Mouse (Mus musculus) limb, embryonic 12.5 days (tissue): ENCODE data around the gene Chil5. TPM values are rescaled to one million over a fixed set of nuclear protein-coding genes. Genes with fewer than 3 reads are reported as not detected.
"Not testable (repeated sequence)": the region's sequence is repeated elsewhere in the genome, so short reads cannot be mapped to it uniquely, and the experiment has no call there.

ENCODE experiments used
- ATAC-seq: fragments of 200-750 bp; cut with Nextera tagmentation; 2 replicates; pipeline ENCODE4 v1.8.0; 2017; ENCODE audit warnings: low read depth, moderate TSS enrichment; ENCODE audit not compliant: insufficient number of reproducible peaks, insufficient read depth, low FRiP score, low TSS enrichment
- H3K27ac ChIP-seq: fragments of 300-500 bp; sonication (generic); 2 replicates; pipeline ENCODE4 v1.5.1; 2016; ENCODE audit warnings: mild to moderate bottlenecking, moderate library complexity
- H3K27me3 ChIP-seq: fragments of 300-500 bp; sonication (generic); 2 replicates; pipeline ENCODE4 v1.6.1; 2016; ENCODE audit warnings: mild to moderate bottlenecking, moderate library complexity
- H3K36me3 ChIP-seq: fragments of 300-500 bp; sonication (generic); 2 replicates; pipeline ENCODE4 v1.6.1; 2016; ENCODE audit warnings: mild to moderate bottlenecking, moderate library complexity
- H3K4me1 ChIP-seq: fragments of 300-500 bp; sonication (generic); replicated peaks from 2 replicates; pipeline ENCODE4 v1.6.1; 2016
- H3K4me2 ChIP-seq: fragments of 300-500 bp; sonication (generic); 2 replicates; pipeline ENCODE4 v1.6.1; 2016; ENCODE audit warnings: mild to moderate bottlenecking, moderate library complexity
- H3K4me3 ChIP-seq: fragments of 300-500 bp; sonication (generic); replicated peaks from 2 replicates; pipeline ENCODE4 v1.5.1; 2016; ENCODE audit warnings: mild to moderate bottlenecking
- H3K9ac ChIP-seq: fragments of 300-500 bp; sonication (generic); replicated peaks from 2 replicates; pipeline ENCODE4 v1.6.1; 2016; ENCODE audit warnings: mild to moderate bottlenecking, moderate library complexity
- H3K9me3 ChIP-seq: fragments of 300-500 bp; sonication (generic); 2 replicates; pipeline ENCODE4 v1.6.1; 2016; ENCODE audit warnings: mild to moderate bottlenecking, moderate library complexity
- WGBS: fragments of 180-500 bp; shearing (Covaris S2); methylation state at CpG from one replicate; pipeline ENCODE4 v1.1.7; 2016; 5-methylcytosine and 5-hydroxymethylcytosine counted together
- polyA plus RNA-seq: library from polyadenylated mRNA; unstranded; fragments of >200 nt; fragmentation: Nextera tagmentation; extraction: Ambion mirVana; gene quantifications from 2 replicates; pipeline ENCODE4 v1.2.1, GENCODE M21; 2016

Chil5 gene
- not detected in 2 replicates for polyA plus RNA-seq

DNA sequence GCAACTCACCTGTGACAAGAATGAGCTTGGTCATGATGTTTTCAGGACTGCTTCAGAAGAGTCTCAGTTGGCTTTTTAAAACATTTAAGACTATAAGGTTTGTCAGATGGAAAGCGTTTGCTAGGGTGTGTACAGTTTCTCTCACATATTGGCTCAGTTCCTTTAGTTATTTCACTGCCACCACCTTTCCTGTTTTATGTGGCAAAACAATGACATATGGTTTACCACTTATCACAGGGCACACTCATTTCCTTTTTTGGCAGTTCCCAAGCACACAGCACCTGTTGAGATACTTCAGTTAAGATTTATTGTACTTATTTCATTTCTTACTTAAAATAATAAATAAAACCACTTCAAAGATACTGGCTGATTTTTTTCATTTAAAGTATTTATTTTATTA is at the start of gene Chil5:
Chil5 (minus strand) TSS at position 34 of the 400 bp plus-strand sequence.
- 82% methylated on average over 1 of the region's 1 CpGs for WGBS
- H3K4me3 ChIP-seq, result no peak within 1 kb of the TSS
- H3K27me3 ChIP-seq, result no peaks in the 10 kb centered on the region
- no peak for ATAC-seq
- H3K4me2 ChIP-seq, result no peak within 1 kb of the TSS
- no peaks in the 10 kb centered on the region; the same call in 1 of the 2 replicates for H3K9me3 ChIP-seq
- no peaks in the 10 kb centered on the region for H3K36me3 ChIP-seq
- H3K9ac ChIP-seq, result no peak within 1 kb of the TSS
- H3K27ac ChIP-seq, result no peak within 1 kb of the TSS
- H3K4me1 ChIP-seq, result no peaks in the 10 kb centered on the region

DNA sequence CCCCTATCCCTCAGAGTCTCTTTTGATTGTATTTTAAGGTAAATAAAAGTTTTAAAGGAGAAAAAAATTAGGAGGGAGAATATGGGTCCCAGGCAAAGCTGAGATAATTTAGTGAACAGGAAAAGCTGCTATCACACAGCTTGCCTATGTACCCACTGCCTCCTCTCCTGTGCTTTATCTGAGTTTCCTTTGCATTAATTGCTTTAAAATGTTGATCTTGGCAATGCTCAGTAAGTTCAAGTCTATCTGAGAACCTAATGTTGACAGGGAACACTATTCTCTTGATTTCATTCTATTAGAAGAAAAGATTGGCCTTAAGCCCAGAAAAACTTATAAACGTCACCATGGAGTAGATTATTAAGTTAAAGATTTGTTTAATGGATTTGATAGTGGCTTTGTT is 42.2 kb upstream of the Chil5 start:
- Histone ChIP-seq H3K4me2 (no peak overlapping the region), H3K36me3 (no peaks in the 10 kb centered on the region), H3K9ac (no peak overlapping the region), H3K9me3 (no peaks in the 10 kb centered on the region), H3K4me3 (no peak overlapping the region), H3K27ac (no peak overlapping the region), H3K27me3 (no peaks in the 10 kb centered on the region), H3K4me1 (no peaks in the 10 kb centered on the region)
- 72% methylated on average over 1 of the region's 1 CpGs for WGBS
- ATAC-seq, result no peak

DNA sequence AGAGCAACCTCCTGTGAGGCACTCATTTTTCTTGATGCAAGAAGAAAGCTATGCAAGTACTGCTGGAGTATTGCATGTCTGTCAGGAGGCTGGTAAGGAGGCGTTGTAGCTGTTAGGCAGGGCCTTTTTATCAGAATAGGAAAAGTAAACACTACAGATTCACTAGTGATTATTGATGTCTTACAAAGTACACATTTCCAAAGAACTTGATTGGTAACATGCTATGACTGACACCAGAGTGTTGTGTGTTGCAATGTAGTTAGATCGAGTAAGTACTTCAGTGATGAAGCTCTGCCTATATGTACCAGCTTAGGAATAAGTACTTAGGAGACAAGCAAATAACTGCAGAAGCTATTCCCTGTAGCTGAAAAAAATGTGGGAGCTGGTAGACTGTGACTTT is 38.4 kb upstream of the Chil5 start:
- no peak overlapping the region for H3K27ac ChIP-seq
- H3K4me2 ChIP-seq, result no peak overlapping the region
- no peaks in the 10 kb centered on the region for H3K27me3 ChIP-seq
- no peaks in the 10 kb centered on the region for H3K4me1 ChIP-seq
- H3K9me3 ChIP-seq, result no peaks in the 10 kb centered on the region
- H3K9ac ChIP-seq, result no peak overlapping the region
- WGBS, result 79% methylated on average over 2 of the region's 2 CpGs
- ATAC-seq, result no peak
- no peak overlapping the region for H3K4me3 ChIP-seq
- no peaks in the 10 kb centered on the region for H3K36me3 ChIP-seq

DNA sequence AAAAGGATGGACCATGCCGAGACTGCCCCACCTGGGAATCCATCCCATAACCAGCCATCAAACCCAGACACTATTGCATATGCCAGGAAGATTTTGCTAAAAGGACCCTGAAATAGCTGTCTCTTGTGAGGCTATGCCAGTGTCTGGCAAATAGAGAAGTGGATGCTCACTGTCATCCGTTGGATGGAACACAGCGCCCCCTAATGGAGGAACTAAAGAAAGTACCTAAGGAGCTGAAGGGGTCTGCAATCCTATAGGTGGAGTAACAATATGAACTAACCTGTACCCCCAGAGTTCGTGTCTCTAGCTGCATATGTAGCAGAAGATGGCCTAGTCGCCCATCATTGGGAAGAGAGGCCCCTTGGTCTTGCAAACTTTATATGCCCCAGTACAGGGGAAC is 35.1 kb upstream of the Chil5 start:
- H3K9me3 ChIP-seq, H3K9ac ChIP-seq, H3K4me3 ChIP-seq, H3K4me1 ChIP-seq, H3K27me3 ChIP-seq, H3K27ac ChIP-seq, ATAC-seq, H3K4me2 ChIP-seq, H3K36me3 ChIP-seq: not testable (repeated sequence)
- WGBS, result 37% methylated on average over 5 of the region's 5 CpGs

DNA sequence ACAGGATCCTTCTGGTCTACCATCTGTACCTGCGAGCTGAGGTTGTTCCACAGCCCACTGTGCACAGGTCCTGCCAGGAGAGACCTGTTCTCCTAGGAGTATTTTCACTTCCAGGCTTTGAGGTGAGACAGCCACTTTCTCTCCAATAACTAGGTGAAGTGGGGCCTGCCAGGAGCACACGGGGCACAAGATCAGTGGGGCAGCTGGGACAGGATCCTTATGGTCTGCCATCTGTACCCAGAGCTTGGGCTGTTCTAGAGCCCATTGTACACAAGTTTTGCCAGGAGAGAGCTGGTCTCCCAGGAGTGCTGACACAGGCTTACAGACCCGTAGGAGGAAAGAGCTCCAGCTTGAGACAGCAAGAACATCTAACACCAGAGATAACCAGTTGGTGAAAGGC is 25.4 kb upstream of the Chil5 start:
- Histone ChIP-seq H3K4me3 (no peak overlapping the region), H3K27me3 (no peaks in the 10 kb centered on the region), H3K9me3 (no peaks in the 10 kb centered on the region), H3K36me3 (no peaks in the 10 kb centered on the region), H3K9ac (no peak overlapping the region), H3K27ac (no peak overlapping the region), H3K4me1 (no peaks in the 10 kb centered on the region), H3K4me2 (no peak overlapping the region)
- ATAC-seq, result no peak
- 77% methylated on average over 3 of the region's 3 CpGs for WGBS

DNA sequence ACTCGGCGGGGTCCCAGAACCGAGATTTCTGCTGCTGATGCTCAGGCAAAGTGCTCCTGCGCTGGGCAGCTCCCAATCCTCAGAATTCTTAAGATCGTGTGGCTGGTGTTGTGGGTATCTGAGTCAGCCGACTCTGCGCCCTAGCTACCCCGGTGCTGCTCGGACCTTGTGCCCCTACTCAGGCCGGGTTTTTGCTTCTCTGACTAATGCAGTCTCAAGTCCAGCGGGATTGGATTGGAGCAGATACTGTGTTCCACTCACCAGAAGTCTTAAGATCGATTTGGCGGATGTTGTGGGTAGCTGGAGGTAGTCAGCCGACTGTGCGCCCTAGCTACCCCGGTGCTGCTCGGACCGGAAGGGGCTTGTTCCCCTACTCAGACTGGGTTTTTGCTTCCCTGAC is 19.3 kb upstream of the Chil5 start:
- no peak for ATAC-seq

DNA sequence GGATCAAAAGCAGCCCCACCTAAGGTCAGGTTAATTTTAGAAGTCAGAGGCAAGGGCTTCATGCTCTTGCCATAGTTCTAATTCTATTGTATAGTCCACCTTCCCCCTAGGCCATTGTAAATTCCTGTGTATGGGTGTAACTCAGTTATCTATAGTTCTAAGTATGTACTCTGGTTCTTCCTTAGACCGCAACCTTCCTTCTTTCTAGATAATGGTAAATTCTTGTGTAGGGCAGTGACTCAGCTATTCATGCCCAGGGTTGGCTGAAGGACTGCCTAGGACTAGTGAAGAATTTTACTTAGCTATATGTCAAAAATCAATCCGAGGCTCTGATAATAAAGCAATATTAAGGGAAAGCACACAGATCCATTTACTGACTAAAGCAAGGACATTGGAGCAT is 7.7 kb upstream of the Chil5 start:
- no peaks in the 10 kb centered on the region for H3K4me1 ChIP-seq
- H3K9me3 ChIP-seq, result no peaks in the 10 kb centered on the region
- H3K9ac ChIP-seq, result no peak overlapping the region
- no peak overlapping the region for H3K4me3 ChIP-seq
- no peaks in the 10 kb centered on the region for H3K27me3 ChIP-seq
- WGBS, result 81% methylated on average over 2 of the region's 2 CpGs
- ATAC-seq, result no peak
- H3K27ac ChIP-seq, result no peak overlapping the region
- H3K36me3 ChIP-seq, result no peaks in the 10 kb centered on the region
- no peak overlapping the region for H3K4me2 ChIP-seq

More for the DNA sequence above, 19.3 kb upstream of the Chil5 start:
- no peaks in the 10 kb centered on the region for H3K36me3 ChIP-seq
- 66% methylated on average over 18 of the region's 18 CpGs for WGBS
- H3K4me1 ChIP-seq, result no peaks in the 10 kb centered on the region
- H3K4me2 ChIP-seq, result no peak overlapping the region
- no peak overlapping the region for H3K27ac ChIP-seq
- no peaks in the 10 kb centered on the region for H3K27me3 ChIP-seq
- no peak overlapping the region for H3K9ac ChIP-seq
- no peaks in the 10 kb centered on the region for H3K9me3 ChIP-seq
- no peak overlapping the region for H3K4me3 ChIP-seq

DNA sequence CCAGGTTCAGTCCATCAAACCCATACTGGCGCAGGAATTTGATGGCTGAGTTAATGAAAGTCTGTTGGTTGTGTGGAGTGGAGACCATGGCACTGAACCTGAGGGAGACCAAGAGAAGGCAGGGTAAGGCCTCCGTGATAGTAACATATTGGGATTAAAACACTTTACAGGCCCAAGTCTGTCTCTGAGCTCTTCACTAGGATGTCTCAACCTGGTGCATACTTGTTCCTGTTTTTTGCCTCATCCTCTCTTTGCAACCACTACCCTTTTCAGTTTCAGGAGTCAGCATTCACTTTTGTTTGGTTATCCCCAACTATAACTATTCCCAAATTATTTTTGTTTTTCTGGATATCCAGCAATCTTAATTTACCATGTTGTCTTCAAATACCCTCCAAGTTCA is 8.5 kb downstream of the Chil5 start:
- no peaks in the 10 kb centered on the region for H3K36me3 ChIP-seq
- ATAC-seq, result no peak
- H3K27me3 ChIP-seq, result no peaks in the 10 kb centered on the region
- no peak overlapping the region for H3K9ac ChIP-seq
- H3K4me3 ChIP-seq, result no peak overlapping the region
- H3K27ac ChIP-seq, result no peak overlapping the region
- H3K4me2 ChIP-seq, result no peak overlapping the region
- 87% methylated on average over 2 of the region's 2 CpGs for WGBS
- H3K4me1 ChIP-seq, result no peaks in the 10 kb centered on the region
- no peaks in the 10 kb centered on the region; the same call in 1 of the 2 replicates for H3K9me3 ChIP-seq

DNA sequence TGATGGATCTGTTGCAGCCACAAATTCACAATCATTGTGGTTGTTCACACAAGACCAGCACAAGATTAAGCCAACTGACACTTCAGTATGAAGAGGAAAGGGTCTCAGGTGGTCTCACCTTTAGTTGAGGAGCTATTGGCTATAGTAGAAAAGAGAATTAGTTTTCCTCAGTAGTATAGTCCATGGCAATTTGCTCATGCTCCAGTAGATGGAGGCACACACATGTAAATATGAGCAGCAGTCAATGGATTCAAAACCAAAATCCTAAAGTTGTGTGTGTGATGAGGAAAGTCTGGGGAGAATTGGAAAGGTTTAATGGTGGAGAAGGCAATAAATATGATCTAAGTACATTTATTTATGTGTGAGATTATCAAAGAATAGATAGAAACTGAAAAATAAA is 10.8 kb downstream of the Chil5 start:
- H3K9me3 ChIP-seq, result no peaks in the 10 kb centered on the region
- H3K27ac ChIP-seq, result no peak overlapping the region
- no peak overlapping the region for H3K4me3 ChIP-seq
- H3K36me3 ChIP-seq, result no peaks in the 10 kb centered on the region
- H3K27me3 ChIP-seq, result no peaks in the 10 kb centered on the region
- H3K4me2 ChIP-seq, result no peak overlapping the region
- no peak overlapping the region for H3K9ac ChIP-seq
- no peak for ATAC-seq
- no peaks in the 10 kb centered on the region for H3K4me1 ChIP-seq

DNA sequence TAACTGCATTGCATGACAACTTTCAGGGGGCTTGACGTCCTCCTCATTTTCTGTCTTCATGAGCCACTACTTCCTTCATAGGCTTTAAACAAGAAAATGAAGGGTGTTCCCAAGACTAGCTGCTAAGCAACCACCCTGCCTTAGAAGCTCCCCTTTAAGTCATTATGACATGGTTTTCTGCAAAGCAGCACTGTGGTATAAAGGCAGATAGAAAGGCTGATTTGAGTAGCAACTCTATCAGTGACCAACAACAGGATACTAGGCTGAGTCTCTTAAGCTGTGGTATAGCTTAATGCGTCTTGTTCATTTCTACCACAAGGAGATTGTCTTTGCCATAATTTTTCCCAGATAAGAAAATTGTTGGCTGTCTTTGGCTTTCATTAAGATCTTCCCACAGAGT is 18.1 kb downstream of the Chil5 start, which contains the start of gene Pifo:
Pifo (minus strand) TSS at position 101 of the 400 bp plus-strand sequence.
- Histone ChIP-seq H3K27ac (no peak within 1 kb of the TSS), H3K27me3 (no peaks in the 10 kb centered on the region), H3K4me1 (no peaks in the 10 kb centered on the region), H3K9me3 (no peaks in the 10 kb centered on the region), H3K36me3 (no peaks in the 10 kb centered on the region), H3K4me2 (no peak within 1 kb of the TSS), H3K9ac (no peak within 1 kb of the TSS), H3K4me3 (no peak within 1 kb of the TSS)
- 91% methylated on average over 2 of the region's 2 CpGs for WGBS
- ATAC-seq, result no peak

DNA sequence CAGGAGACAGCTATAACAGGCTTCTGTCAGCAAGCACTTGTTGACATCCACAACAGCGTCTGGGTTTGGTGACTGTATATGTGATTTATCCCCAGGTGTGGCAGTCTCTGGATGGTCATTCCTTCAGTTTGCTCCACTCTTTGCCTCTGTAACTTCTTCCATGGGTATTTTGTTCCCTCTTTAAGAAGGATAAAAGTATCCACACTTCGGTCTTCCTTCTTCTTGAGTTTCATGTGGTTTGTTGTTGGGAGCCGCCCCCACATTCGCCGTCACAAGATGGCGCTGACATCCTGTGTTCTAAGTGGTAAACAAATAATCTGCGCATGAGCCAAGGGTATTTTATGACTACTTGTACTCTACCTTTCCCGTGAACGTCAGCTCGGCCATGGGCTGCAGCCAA is 29.3 kb downstream of the Chil5 start:
- 60% methylated on average over 10 of the region's 10 CpGs for WGBS
- not testable (repeated sequence) for H3K4me2 ChIP-seq, H3K36me3 ChIP-seq

More for the DNA sequence above, 29.3 kb downstream of the Chil5 start:
- H3K9me3 ChIP-seq, ATAC-seq, H3K27ac ChIP-seq, H3K4me3 ChIP-seq, H3K27me3 ChIP-seq, H3K9ac ChIP-seq: not testable (repeated sequence)
- H3K4me1 ChIP-seq, result peaks cover 10% of the 10 kb centered on the region
